Mouse (Mus musculus) stomach, embryonic 14.5 days (tissue): ENCODE measurements around the gene Elf5. TPM values are rescaled to one million over a fixed set of nuclear protein-coding genes. Genes with fewer than 3 reads are reported as not detected.

Source experiments
- ATAC-seq: fragments of 200-750 bp; cut with Nextera tagmentation; 2 replicates; pipeline ENCODE4 v1.8.0; 2017; ENCODE audit warnings: low read depth, moderate TSS enrichment; ENCODE audit not compliant: insufficient number of reproducible peaks, insufficient read depth, low FRiP score
- H3K27ac ChIP-seq: fragments of 300-500 bp; sonication (generic); 2 replicates; pipeline ENCODE4 v1.5.1; 2014; ENCODE audit warnings: mild to moderate bottlenecking, low read length, moderate library complexity, mixed read lengths
- H3K27me3 ChIP-seq: fragments of 300-500 bp; sonication (generic); 2 replicates; pipeline ENCODE4 v1.6.1; 2014; ENCODE audit warnings: low read length, control low read depth, mixed read lengths; ENCODE audit not compliant: control insufficient read depth, insufficient read depth
- H3K36me3 ChIP-seq: fragments of 300-500 bp; sonication (generic); 2 replicates; pipeline ENCODE4 v1.6.1; 2014; ENCODE audit warnings: mild to moderate bottlenecking, control low read depth, low read length, moderate library complexity, mixed read lengths; ENCODE audit not compliant: control insufficient read depth, insufficient read depth
- H3K4me1 ChIP-seq: fragments of 300-500 bp; sonication (generic); 2 replicates; pipeline ENCODE4 v1.6.1; 2014; ENCODE audit warnings: low read length, control low read depth, mixed read lengths; ENCODE audit not compliant: control insufficient read depth, insufficient read depth
- H3K4me2 ChIP-seq: fragments of 300-500 bp; sonication (generic); replicated peaks from 2 replicates; pipeline ENCODE4 v1.6.1; 2014; ENCODE audit warnings: low read depth, low read length, control low read depth
- H3K4me3 ChIP-seq: fragments of 300-500 bp; sonication (generic); 2 replicates; pipeline ENCODE4 v1.5.1; 2014; ENCODE audit warnings: low read depth, low read length, control low read depth
- H3K9ac ChIP-seq: fragments of 300-500 bp; sonication (generic); replicated peaks from 2 replicates; pipeline ENCODE4 v1.6.1; 2014; ENCODE audit warnings: low read depth, mild to moderate bottlenecking, control low read depth, low read length, moderate library complexity, mixed read lengths
- H3K9me3 ChIP-seq: fragments of 300-500 bp; sonication (generic); 2 replicates; pipeline ENCODE4 v1.6.1; 2016; ENCODE audit warnings: low read depth, low read length, control low read depth; ENCODE audit not compliant: control insufficient read depth
- WGBS: fragments of 180-500 bp; shearing (Covaris S2); extraction: QIAGEN DNeasy Blood & Tissue Kit; methylation state at CpG from one replicate; pipeline ENCODE4 v1.1.7; 2014; 5-methylcytosine and 5-hydroxymethylcytosine counted together
- polyA plus RNA-seq: library from polyadenylated mRNA; unstranded; fragments of >200 nt; fragmentation: Nextera tagmentation; extraction: Ambion mirVana; gene quantifications from 2 replicates; pipeline ENCODE4 v1.2.1, GENCODE M21; 2014

Elf5 gene
- polyA plus RNA-seq, 1 experiment from 2014 or later = 3.0 TPM

GRCm38 (mm10) chr2:103466984-103467588 is 55.6 kb downstream of the Elf5 start:
- no peaks in the 10 kb centered on the region for H3K4me1 ChIP-seq
- no peak overlapping the region for H3K9ac ChIP-seq
- peak; percentile 79 for ATAC-seq
- H3K36me3 ChIP-seq = peaks cover 32% of the 10 kb centered on the region
- no peak overlapping the region for H3K4me2 ChIP-seq
- no peak overlapping the region for H3K27ac ChIP-seq
- no peaks in the 10 kb centered on the region for H3K9me3 ChIP-seq
- no peaks in the 10 kb centered on the region for H3K27me3 ChIP-seq
- no peak overlapping the region for H3K4me3 ChIP-seq
- WGBS = 55% methylated on average over 10 of the region's 10 CpGs

- H3K9ac ChIP-seq = no peak overlapping the region
- H3K4me2 ChIP-seq = no peak overlapping the region
- no peaks in the 10 kb centered on the region for H3K9me3 ChIP-seq
- H3K36me3 ChIP-seq = peaks cover 46% of the 10 kb centered on the region
- 96% methylated on average over 3 of the region's 3 CpGs for WGBS
- no peak overlapping the region for H3K27ac ChIP-seq
- no peaks in the 10 kb centered on the region for H3K4me1 ChIP-seq
- no peaks in the 10 kb centered on the region for H3K27me3 ChIP-seq
- H3K4me3 ChIP-seq = no peak overlapping the region
- no peak for ATAC-seq
Measured at GRCm38 (mm10) chr2:103473362-103473761, 61.9 kb downstream of the Elf5 start.

GRCm38 (mm10) chr2:103476180-103476579 is 64.7 kb downstream of the Elf5 start:
- no peak overlapping the region for H3K27ac ChIP-seq
- no peaks in the 10 kb centered on the region for H3K27me3 ChIP-seq
- WGBS = 93% methylated on average over 2 of the region's 2 CpGs
- H3K36me3 ChIP-seq = peaks cover 34% of the 10 kb centered on the region
- no peaks in the 10 kb centered on the region for H3K9me3 ChIP-seq
- no peak overlapping the region for H3K4me2 ChIP-seq
- H3K4me1 ChIP-seq = no peaks in the 10 kb centered on the region
- H3K9ac ChIP-seq = no peak overlapping the region
- ATAC-seq = no peak
- H3K4me3 ChIP-seq = no peak overlapping the region

DNA sequence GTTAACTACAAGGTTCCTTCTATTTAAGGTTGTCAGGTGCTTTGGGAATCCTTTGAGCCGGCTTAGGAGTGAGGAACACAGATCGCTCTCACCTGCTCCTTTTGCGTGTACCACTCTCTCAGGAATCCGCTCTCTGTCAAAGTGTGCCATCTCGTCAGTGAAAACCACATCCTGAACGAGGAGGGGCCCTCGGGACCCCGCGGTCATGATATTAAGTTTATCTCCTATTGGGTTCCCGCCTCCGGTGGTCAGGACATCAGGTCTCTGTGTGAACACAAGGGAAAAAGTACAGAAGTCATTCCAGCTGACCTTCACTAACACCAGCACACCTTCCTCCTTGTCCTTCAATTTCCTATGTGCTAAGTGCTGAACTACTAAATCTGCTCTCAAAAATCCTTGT is 65.2 kb downstream of the Elf5 start:
- no peak overlapping the region for H3K4me3 ChIP-seq
- H3K9me3 ChIP-seq = no peaks in the 10 kb centered on the region
- no peak for ATAC-seq
- no peak overlapping the region for H3K27ac ChIP-seq
- H3K4me2 ChIP-seq = no peak overlapping the region
- no peak overlapping the region for H3K9ac ChIP-seq
- H3K27me3 ChIP-seq = no peaks in the 10 kb centered on the region
- H3K36me3 ChIP-seq = peaks cover 29% of the 10 kb centered on the region
- H3K4me1 ChIP-seq = no peaks in the 10 kb centered on the region
- 91% methylated on average over 11 of the region's 11 CpGs for WGBS

DNA sequence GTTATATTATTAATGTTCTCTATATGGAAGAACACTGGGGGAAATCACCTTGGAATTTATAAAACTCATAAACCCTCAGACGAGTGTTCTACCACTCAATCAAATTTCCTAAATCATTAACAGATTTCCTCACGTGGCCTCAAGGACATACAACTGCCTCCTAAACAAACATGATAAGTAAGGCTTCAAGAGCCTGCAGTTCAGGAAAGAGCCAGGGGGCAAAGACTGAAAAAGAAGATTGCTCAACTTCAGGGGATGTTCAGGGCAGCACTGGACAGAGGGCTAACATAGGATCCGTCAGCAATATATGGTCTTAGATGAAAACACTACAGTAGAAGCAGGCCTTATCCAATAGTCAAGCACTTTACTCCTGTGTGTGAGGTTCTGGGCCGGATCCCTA is 66.0 kb downstream of the Elf5 start:
- peaks cover 29% of the 10 kb centered on the region for H3K36me3 ChIP-seq
- no peaks in the 10 kb centered on the region for H3K9me3 ChIP-seq
- H3K27me3 ChIP-seq = no peaks in the 10 kb centered on the region
- no peak overlapping the region for H3K4me2 ChIP-seq
- no peak overlapping the region for H3K4me3 ChIP-seq
- no peak overlapping the region for H3K9ac ChIP-seq
- WGBS = 63% methylated on average over 4 of the region's 4 CpGs
- H3K27ac ChIP-seq = no peak overlapping the region
- H3K4me1 ChIP-seq = no peaks in the 10 kb centered on the region
- ATAC-seq = no peak

DNA sequence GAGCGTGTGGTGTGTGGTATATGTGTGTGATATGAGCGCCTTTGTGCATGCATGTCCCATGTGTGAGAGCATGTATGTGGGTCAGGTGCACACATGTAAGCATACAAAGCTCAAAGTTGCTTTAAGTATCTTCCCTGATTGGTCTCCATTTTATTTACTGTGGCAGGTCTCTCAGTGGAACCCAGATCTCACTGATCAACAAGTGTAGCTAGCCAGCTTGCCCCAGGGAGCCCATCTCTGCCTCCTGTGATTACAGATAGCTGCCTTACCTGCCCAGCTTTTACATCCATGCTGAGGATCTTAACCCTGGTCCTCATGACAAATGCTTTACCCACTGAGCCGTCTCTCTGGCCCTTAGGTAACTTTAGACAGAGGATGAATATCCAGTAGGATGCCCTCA is 66.8 kb downstream of the Elf5 start:
- Histone ChIP-seq H3K36me3 (peaks cover 23% of the 10 kb centered on the region), H3K27ac (no peak overlapping the region), H3K4me2 (no peak overlapping the region), H3K4me3 (no peak overlapping the region), H3K9me3 (no peaks in the 10 kb centered on the region), H3K4me1 (peaks cover 5% of the 10 kb centered on the region; the same call in 1 of the 2 replicates), H3K9ac (no peak overlapping the region), H3K27me3 (no peaks in the 10 kb centered on the region)
- no peak for ATAC-seq
- 91% methylated on average over 3 of the region's 3 CpGs for WGBS

GRCm38 (mm10) chr2:103480240-103480639 is 68.8 kb downstream of the Elf5 start:
- no peak for ATAC-seq
- Histone ChIP-seq H3K4me1 (peaks cover 13% of the 10 kb centered on the region), H3K36me3 (peaks cover 5% of the 10 kb centered on the region), H3K4me2 (no peak overlapping the region), H3K9ac (no peak overlapping the region), H3K4me3 (no peak overlapping the region), H3K9me3 (no peaks in the 10 kb centered on the region), H3K27ac (no peak overlapping the region), H3K27me3 (no peaks in the 10 kb centered on the region)
- 88% methylated on average over 8 of the region's 8 CpGs for WGBS

DNA sequence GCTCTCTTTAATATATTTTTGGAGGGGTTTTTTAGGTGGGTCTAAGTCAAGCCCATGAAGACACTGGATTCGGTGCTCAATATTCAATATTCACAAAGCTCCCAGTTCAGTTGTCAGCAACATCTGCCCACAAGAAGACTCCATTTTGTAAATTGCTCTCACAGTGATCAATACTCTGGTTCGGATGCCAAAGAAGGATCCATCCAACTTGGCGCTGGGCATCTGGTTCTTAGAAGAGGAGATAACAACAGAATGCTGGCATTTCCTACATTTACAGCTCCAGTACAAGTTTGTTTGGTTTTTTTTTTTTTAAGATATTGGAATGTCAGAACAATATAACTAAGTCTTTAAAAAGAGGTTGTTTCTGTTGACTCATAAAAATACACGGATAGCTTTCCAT is 69.4 kb downstream of the Elf5 start:
- Histone ChIP-seq H3K4me2 (no peak overlapping the region), H3K36me3 (no peaks in the 10 kb centered on the region), H3K9me3 (no peaks in the 10 kb centered on the region), H3K9ac (no peak overlapping the region), H3K4me1 (peaks cover 13% of the 10 kb centered on the region), H3K27me3 (no peaks in the 10 kb centered on the region), H3K4me3 (no peak overlapping the region), H3K27ac (no peak overlapping the region)
- WGBS = 92% methylated on average over 4 of the region's 4 CpGs
- ATAC-seq = no peak
